Mouse (Mus musculus) intestine, embryonic 15.5 days (tissue): ENCODE results near the gene Vmn2r-ps130. TPM values are rescaled to one million over a fixed set of nuclear protein-coding genes. Genes with fewer than 3 reads are reported as not detected.
"Not testable (repeated sequence)": the region's sequence is repeated elsewhere in the genome, so short reads cannot be mapped to it uniquely, and the experiment has no call there.

Experiments
- ATAC-seq: fragments of 200-750 bp; cut with Nextera tagmentation; 2 replicates; pipeline ENCODE4 v1.8.0; 2017; ENCODE audit warnings: moderate TSS enrichment, moderate library complexity
- H3K27ac ChIP-seq: fragments of 300-500 bp; sonication (generic); 2 replicates; pipeline ENCODE4 v1.5.1; 2015; ENCODE audit warnings: mild to moderate bottlenecking, inconsistent platforms
- H3K27me3 ChIP-seq: fragments of 300-500 bp; sonication (generic); replicated peaks from 2 replicates; pipeline ENCODE4 v1.6.1; 2015; ENCODE audit warnings: inconsistent platforms
- H3K36me3 ChIP-seq: fragments of 300-500 bp; sonication (generic); 2 replicates; pipeline ENCODE4 v1.6.1; 2015; ENCODE audit warnings: inconsistent platforms
- H3K4me1 ChIP-seq: fragments of 300-500 bp; sonication (generic); replicated peaks from 2 replicates; pipeline ENCODE4 v1.6.1; 2015; ENCODE audit warnings: inconsistent platforms
- H3K4me2 ChIP-seq: fragments of 300-500 bp; sonication (generic); replicated peaks from 2 replicates; pipeline ENCODE4 v1.6.1; 2015; ENCODE audit warnings: mild to moderate bottlenecking, inconsistent platforms
- H3K4me3 ChIP-seq: fragments of 300-500 bp; sonication (generic); replicated peaks from 2 replicates; pipeline ENCODE4 v1.5.1; 2015; ENCODE audit warnings: inconsistent platforms
- H3K9ac ChIP-seq: fragments of 300-500 bp; sonication (generic); 2 replicates; pipeline ENCODE4 v1.6.1; 2015; ENCODE audit warnings: inconsistent platforms
- H3K9me3 ChIP-seq: fragments of 300-500 bp; sonication (generic); 2 replicates; pipeline ENCODE4 v1.6.1; 2016; ENCODE audit warnings: inconsistent platforms
- WGBS: fragments of 180-500 bp; shearing (Covaris S2); methylation state at CpG from one replicate; pipeline ENCODE4 v1.1.7; 2015; 5-methylcytosine and 5-hydroxymethylcytosine counted together
- polyA plus RNA-seq: library from polyadenylated mRNA; unstranded; fragments of >200 nt; fragmentation: Nextera tagmentation; extraction: Ambion mirVana; gene quantifications from 2 replicates; pipeline ENCODE4 v1.2.1, GENCODE M21; 2015

Gene Vmn2r-ps130
- polyA plus RNA-seq: not detected in 2 replicates

GRCm38 (mm10) chr17:23060866-23061265, at the start of gene Vmn2r-ps130:
TSS of gene Vmn2r-ps130 (plus strand) at chr17:23061166.
- not testable (repeated sequence) for H3K4me1 ChIP-seq, H3K9me3 ChIP-seq, H3K27ac ChIP-seq, H3K4me2 ChIP-seq, H3K4me3 ChIP-seq, H3K27me3 ChIP-seq, H3K36me3 ChIP-seq, ATAC-seq, H3K9ac ChIP-seq
- 86% methylated on average over 1 of the region's 1 CpGs for WGBS

Other genes starting within 250 kb of the Vmn2r-ps130 start
- gene Zfp945, start 194.0 kb upstream of the Vmn2r-ps130 start, polyA plus RNA-seq: 14.0 and 15.0 TPM in 2 replicates
- not detected in 2 replicates for gene Vmn2r113, start 118.2 kb upstream of the Vmn2r-ps130 start, polyA plus RNA-seq
- 7.2 and 8.3 TPM in 2 replicates for gene Zfp40, start 132.1 kb downstream of the Vmn2r-ps130 start, polyA plus RNA-seq